Mouse (Mus musculus) heart, embryonic 12.5 days (tissue): ENCODE results near the gene Bet1l. TPM values are rescaled to one million over a fixed set of nuclear protein-coding genes. Genes with fewer than 3 reads are reported as not detected.

Source experiments
- ATAC-seq: fragments of 200-750 bp; cut with Nextera tagmentation; 2 replicates; pipeline ENCODE4 v1.8.0; 2017; ENCODE audit warnings: moderate TSS enrichment, moderate library complexity; ENCODE audit not compliant: insufficient number of reproducible peaks, low FRiP score
- H3K27ac ChIP-seq: fragments of 300-500 bp; sonication (generic); 2 replicates; pipeline ENCODE4 v1.5.1; 2016; ENCODE audit warnings: mild to moderate bottlenecking, moderate library complexity; ENCODE audit not compliant: poor library complexity, severe bottlenecking
- H3K27me3 ChIP-seq: fragments of 300-500 bp; sonication (generic); replicated peaks from 2 replicates; pipeline ENCODE4 v1.6.1; 2016; ENCODE audit warnings: mild to moderate bottlenecking, moderate library complexity
- H3K36me3 ChIP-seq: fragments of 300-500 bp; sonication (generic); 2 replicates; pipeline ENCODE4 v1.6.1; 2016; ENCODE audit warnings: mild to moderate bottlenecking, moderate library complexity
- H3K4me1 ChIP-seq: fragments of 300-500 bp; sonication (generic); replicated peaks from 2 replicates; pipeline ENCODE4 v1.6.1; 2016; ENCODE audit warnings: mild to moderate bottlenecking
- H3K4me2 ChIP-seq: fragments of 300-500 bp; sonication (generic); 2 replicates; pipeline ENCODE4 v1.6.1; 2016; ENCODE audit warnings: mild to moderate bottlenecking, moderate library complexity
- H3K4me3 ChIP-seq: fragments of 300-500 bp; sonication (generic); 2 replicates; pipeline ENCODE4 v1.5.1; 2016; ENCODE audit warnings: mild to moderate bottlenecking
- H3K9ac ChIP-seq: fragments of 300-500 bp; sonication (generic); 2 replicates; pipeline ENCODE4 v1.6.1; 2016; ENCODE audit warnings: mild to moderate bottlenecking, moderate library complexity
- H3K9me3 ChIP-seq: fragments of 300-500 bp; sonication (generic); replicated peaks from 2 replicates; pipeline ENCODE4 v1.6.1; 2016; ENCODE audit warnings: mild to moderate bottlenecking, moderate library complexity
- WGBS: fragments of 180-500 bp; shearing (Covaris S2); methylation state at CpG from one replicate; pipeline ENCODE4 v1.1.7; 2016; 5-methylcytosine and 5-hydroxymethylcytosine counted together
- polyA plus RNA-seq: library from polyadenylated mRNA; unstranded; fragments of >200 nt; fragmentation: Nextera tagmentation; extraction: Ambion mirVana; gene quantifications from 2 replicates; pipeline ENCODE4 v1.2.1, GENCODE M21; 2016

Bet1l gene
- polyA plus RNA-seq, 1 experiment from 2014 or later: 27.7 TPM

DNA sequence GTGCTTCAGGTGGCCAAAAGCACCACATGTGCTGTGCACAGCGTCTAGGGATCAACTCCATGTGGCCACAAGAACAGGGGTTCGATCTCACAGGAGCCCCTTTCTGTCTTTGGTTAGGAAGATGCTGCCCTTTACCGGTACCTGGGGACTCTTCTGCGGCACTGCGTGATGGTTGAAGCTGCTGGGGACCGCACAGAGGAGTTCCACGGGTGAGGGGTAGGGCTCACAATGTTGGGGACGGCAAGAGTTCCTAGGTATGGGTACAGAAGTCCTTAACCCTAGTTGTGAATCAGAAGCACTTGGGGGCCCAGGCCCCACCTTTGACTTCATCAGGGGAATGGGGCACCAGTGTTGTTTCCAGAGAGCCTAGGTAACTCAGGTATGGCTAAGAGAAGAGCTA, 1.4 kb upstream of the Bet1l start:
- Histone ChIP-seq H3K36me3 (peaks cover 67% of the 10 kb centered on the region), H3K27ac (no peak overlapping the region), H3K4me1 (peaks cover 22% of the 10 kb centered on the region), H3K9me3 (no peaks in the 10 kb centered on the region), H3K4me2 (peak overlapping the region; percentile 87), H3K9ac (peak overlapping the region; percentile 87), H3K4me3 (peak overlapping the region; percentile 70; the same call in 1 of the 2 replicates), H3K27me3 (no peaks in the 10 kb centered on the region)
- no peak for ATAC-seq
- WGBS: 95% methylated on average over 8 of the region's 8 CpGs

DNA sequence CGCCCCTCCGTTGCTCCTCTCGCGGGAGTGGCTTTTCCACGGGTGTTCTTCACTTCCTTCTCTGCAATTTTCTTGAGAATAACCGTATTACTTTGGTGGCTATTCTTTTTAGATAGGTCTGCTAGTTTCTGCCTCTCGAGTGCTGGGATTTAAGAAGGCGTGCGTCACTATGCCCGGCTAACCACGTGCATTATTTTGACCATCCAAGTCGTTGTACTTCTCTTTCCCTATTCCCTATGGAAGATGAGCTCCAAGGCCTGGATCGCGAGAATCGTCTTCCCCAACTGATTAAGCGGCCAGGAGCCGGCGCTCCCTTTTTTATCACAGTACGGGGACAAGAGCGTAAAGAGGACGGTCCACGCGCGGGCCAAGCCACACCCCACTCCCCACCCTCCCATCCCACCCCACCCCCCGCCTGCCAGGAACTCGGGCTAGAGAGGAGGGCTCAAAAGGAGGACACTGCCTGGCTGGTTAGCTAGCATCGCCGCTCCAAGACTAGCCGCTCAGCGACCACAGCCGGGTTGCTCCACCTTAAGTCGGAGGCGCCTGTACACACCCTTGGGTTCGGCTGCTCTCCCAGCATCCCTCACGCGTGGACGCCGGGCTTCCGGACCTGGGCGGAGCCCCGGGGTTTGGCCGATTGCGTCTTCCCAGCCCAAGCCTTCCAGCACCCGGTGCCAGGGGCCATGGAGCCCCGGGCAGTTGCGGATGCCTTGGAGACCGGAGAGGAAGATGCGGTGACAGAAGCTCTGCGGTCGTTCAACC, 410 bp downstream of the Bet1l start, which contains the start of gene Ric8a:
Gene Ric8a (plus strand): TSS at position 173 of the 765 bp plus-strand sequence.
- under 1% methylated on average over 50 of the region's 50 CpGs for WGBS

DNA sequence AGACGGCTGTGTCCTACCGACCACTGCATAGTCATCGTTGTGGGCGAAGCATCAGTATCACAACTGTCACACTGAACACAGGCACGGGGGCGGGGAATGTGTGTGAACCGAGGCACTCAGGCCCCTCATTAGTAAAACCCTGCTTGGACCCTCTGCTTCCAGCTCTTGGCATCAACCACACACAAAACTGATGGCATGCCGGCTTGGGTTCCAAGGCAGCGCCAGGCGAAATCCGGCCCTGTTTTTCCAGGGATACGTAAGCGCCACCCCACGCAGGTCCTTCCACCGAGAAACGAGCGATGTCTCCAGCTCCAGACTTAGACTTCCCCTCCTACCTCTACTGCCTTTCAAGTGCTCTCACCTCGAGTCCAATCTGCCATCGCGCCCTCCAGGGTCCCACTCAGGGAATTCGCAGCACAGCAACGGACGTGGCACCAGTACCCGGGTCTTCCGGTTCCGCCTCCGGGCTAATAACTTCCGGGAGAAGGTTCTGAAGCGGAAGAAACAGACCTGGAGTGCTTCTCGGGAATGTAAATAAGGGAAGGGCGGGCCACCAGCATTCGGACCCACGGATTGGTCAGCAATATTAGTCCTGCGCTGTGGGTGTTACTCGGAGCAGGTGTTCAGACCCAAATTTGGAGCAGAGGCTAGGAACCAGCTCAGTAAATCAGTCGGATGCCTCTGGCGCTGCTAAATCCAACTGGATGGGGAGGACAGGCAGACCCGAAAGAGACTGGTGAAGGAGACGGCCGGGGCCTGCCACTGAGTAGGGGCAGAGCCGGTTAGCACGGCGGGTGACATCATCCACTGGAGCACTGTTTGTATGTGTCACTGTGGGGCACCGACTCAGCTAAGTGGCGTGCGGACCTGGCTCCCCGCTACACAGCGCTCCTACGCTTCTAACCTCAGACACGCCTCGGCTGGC, 1.3 kb downstream of the Bet1l start, which contains the start of gene Gm45785:
Gene Gm45785 (minus strand): TSS at position 472 of the 925 bp plus-strand sequence.
- H3K4me1 ChIP-seq: peaks cover 22% of the 10 kb centered on the region
- H3K27ac ChIP-seq: peak within 1 kb of the TSS; percentile 87
- no peaks in the 10 kb centered on the region for H3K9me3 ChIP-seq
- H3K36me3 ChIP-seq: peaks cover 66% of the 10 kb centered on the region
- WGBS: under 1% methylated on average over 51 of the region's 51 CpGs
- H3K9ac ChIP-seq: peak within 1 kb of the TSS; percentile 87
- ATAC-seq: peak; percentile 78
- peak within 1 kb of the TSS; percentile 70 for H3K4me3 ChIP-seq
- peak within 1 kb of the TSS; percentile 87 for H3K4me2 ChIP-seq
- no peaks in the 10 kb centered on the region for H3K27me3 ChIP-seq

More for the DNA sequence above, 410 bp downstream of the Bet1l start, which contains the start of gene Ric8a:
- Histone ChIP-seq H3K9me3 (no peaks in the 10 kb centered on the region), H3K27me3 (no peaks in the 10 kb centered on the region), H3K4me1 (peaks cover 22% of the 10 kb centered on the region), H3K4me2 (peak within 1 kb of the TSS; percentile 87), H3K4me3 (peak within 1 kb of the TSS; percentile 70), H3K27ac (peak within 1 kb of the TSS; percentile 87), H3K9ac (peak within 1 kb of the TSS; percentile 87), H3K36me3 (peaks cover 67% of the 10 kb centered on the region)
- peak; percentile 88 for ATAC-seq

DNA sequence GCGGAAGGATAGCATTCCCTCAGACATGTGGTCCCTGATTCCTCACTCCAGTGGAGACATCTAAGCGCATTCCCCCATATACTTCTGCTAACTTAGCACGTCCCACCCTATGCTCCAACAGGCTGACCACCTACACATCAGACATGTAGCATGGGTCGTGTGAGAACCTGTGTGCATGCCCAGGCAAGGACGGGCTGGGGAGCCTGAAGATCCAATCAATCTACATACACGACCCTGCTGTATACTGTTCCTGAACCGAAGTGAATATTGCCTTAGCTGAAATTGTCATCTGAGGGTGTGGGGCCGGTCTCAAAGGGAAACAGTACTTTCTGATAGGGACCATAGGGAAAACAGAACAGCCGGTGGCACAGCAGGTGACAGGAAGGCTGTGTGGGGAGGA, 2.2 kb downstream of the Bet1l start:
- Histone ChIP-seq H3K27ac (0 out of 2 replicates have a peak overlapping the region, but pooled peaks have one; percentile 87), H3K4me3 (peak overlapping the region; percentile 70), H3K4me1 (peaks cover 22% of the 10 kb centered on the region), H3K36me3 (peaks cover 57% of the 10 kb centered on the region), H3K9ac (peak overlapping the region; percentile 87), H3K9me3 (no peaks in the 10 kb centered on the region), H3K4me2 (peak overlapping the region; percentile 87), H3K27me3 (no peaks in the 10 kb centered on the region)
- WGBS: 70% methylated on average over 9 of the region's 9 CpGs
- no peak for ATAC-seq

DNA sequence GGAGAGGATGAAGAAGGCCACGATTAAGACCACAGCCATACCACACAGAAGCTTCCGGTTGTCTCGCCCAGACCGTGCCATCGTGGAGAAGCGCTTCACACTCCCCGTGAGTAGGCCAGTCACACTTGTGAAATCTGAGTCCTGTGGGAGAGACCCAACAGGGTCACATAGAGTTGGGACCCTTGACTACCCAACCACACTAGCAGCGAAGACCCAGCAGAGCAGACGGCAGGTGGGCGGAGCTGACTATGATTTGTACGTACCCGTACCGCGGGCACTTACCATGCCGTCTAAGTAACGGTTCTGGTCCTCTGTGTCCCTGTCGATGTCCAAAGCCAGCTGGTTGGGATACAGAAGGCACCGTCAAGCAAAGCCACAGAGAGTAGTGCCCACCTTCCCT, 2.9 kb downstream of the Bet1l start:
- Histone ChIP-seq H3K9me3 (no peaks in the 10 kb centered on the region), H3K9ac (no peak overlapping the region), H3K27ac (no peak overlapping the region), H3K36me3 (peaks cover 50% of the 10 kb centered on the region), H3K27me3 (no peaks in the 10 kb centered on the region), H3K4me2 (peak overlapping the region; percentile 87; the same call in 1 of the 2 replicates), H3K4me1 (peaks cover 22% of the 10 kb centered on the region), H3K4me3 (peak overlapping the region; percentile 70; the same call in 1 of the 2 replicates)
- 91% methylated on average over 18 of the region's 18 CpGs for WGBS
- no peak for ATAC-seq

GRCm38 (mm10) chr7:140853386-140853785, 4.0 kb downstream of the Bet1l start:
- no peak overlapping the region for H3K4me2 ChIP-seq
- peaks cover 39% of the 10 kb centered on the region for H3K36me3 ChIP-seq
- no peak overlapping the region for H3K9ac ChIP-seq
- no peaks in the 10 kb centered on the region for H3K9me3 ChIP-seq
- peaks cover 16% of the 10 kb centered on the region for H3K4me1 ChIP-seq
- no peaks in the 10 kb centered on the region for H3K27me3 ChIP-seq
- no peak overlapping the region for H3K27ac ChIP-seq
- WGBS: 86% methylated on average over 9 of the region's 9 CpGs
- H3K4me3 ChIP-seq: no peak overlapping the region
- ATAC-seq: no peak

DNA sequence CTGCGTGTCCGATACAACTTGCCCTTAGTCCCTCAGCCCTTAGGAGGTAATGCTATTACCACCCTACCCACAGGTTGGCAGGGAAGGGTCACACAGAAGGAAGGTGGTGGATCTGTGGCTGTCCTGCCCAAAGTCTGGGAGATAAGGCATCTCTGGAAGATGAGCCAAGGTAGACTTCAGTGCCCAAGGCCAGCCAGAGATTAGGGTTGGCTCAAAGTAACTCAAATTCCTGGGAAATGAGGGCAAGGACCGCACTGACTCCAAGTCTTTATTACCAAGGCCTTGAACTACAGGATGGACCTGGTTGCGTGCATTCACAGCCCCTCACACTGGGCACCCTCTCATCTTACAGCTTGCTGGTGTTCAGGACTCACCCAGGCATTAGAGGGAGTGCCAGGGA, 5.5 kb downstream of the Bet1l start:
- Histone ChIP-seq H3K27me3 (peaks cover 3% of the 10 kb centered on the region; the same call in 1 of the 2 replicates), H3K4me3 (no peak overlapping the region), H3K4me2 (no peak overlapping the region), H3K9me3 (no peaks in the 10 kb centered on the region), H3K36me3 (peaks cover 39% of the 10 kb centered on the region), H3K27ac (no peak overlapping the region), H3K9ac (no peak overlapping the region), H3K4me1 (peaks cover 13% of the 10 kb centered on the region)
- ATAC-seq: no peak
- WGBS: 94% methylated on average over 4 of the region's 4 CpGs

DNA sequence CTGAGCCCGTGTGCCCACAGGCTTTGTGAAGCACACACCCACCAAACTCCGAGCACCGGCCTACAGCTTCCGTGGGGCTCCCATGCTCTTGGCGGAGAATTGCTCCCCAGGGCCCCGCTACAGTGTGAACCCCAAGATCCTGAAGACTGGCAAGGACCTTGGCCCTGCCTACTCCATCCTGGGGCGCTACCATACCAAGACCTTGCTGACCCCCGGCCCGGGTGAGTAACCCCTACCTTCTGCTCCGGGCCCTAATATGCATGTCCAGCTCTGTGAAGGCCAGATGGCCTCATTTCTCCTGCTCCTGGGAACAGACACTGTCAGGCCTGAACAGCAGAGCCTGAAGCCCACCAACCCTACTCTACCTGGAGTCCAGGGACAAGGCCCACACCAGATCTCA, 8.8 kb downstream of the Bet1l start:
- WGBS: 84% methylated on average over 10 of the region's 10 CpGs

DNA sequence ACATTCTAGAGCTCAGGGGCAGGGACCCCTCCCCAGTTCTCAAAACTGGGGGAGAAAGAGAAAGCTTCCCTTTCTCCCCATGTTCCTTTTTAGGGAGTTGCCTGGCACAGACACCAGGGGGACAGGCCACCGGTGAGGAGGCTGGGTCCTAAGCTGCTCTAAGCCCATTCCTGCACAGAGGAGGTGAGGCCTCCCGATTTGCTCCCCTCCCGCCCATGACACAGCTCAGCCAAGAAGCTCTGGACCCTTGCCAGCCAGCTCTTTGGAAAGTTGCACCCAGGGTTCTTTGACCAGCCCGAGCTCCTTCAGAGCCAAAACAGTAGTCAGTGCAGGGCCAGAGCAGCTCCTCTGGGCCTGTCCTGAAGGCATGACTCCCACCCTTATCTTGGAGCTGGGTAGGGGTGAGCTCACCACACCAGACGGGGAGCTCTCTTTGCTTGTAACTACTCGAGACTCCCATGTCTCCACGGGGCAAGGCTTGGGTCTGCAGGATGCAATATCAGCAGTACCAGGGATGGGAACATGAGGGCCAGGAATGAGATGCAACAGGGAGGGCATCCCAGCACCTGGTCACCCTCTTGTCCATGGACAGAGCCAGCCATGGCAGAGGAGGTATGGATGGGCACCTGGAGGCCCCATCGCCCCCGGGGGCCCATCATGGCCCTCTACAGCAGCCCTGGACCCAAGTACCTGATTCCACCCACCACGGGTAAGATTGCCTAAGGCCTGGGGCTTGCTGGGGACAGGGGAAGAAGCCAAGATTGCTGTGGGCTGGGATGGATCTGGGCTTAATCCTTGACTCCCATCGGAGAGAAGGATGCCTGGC, 9.4 kb downstream of the Bet1l start, which contains the start of gene Odf3:
Gene Odf3 (plus strand): TSS at position 51 of the 826 bp plus-strand sequence.
- no peak within 1 kb of the TSS for H3K27ac ChIP-seq
- peaks cover 4% of the 10 kb centered on the region; the same call in 1 of the 2 replicates for H3K4me1 ChIP-seq
- H3K4me2 ChIP-seq: no peak within 1 kb of the TSS
- H3K27me3 ChIP-seq: peaks cover 36% of the 10 kb centered on the region
- no peaks in the 10 kb centered on the region for H3K9me3 ChIP-seq
- H3K36me3 ChIP-seq: peaks cover 18% of the 10 kb centered on the region
- H3K4me3 ChIP-seq: no peak within 1 kb of the TSS
- 53% methylated on average over 11 of the region's 11 CpGs for WGBS
- H3K9ac ChIP-seq: no peak within 1 kb of the TSS
- no peak for ATAC-seq

More for the DNA sequence above, 8.8 kb downstream of the Bet1l start:
- H3K4me1 ChIP-seq: peaks cover 4% of the 10 kb centered on the region; the same call in 1 of the 2 replicates
- H3K36me3 ChIP-seq: peaks cover 24% of the 10 kb centered on the region
- H3K4me2 ChIP-seq: no peak overlapping the region
- no peak overlapping the region for H3K4me3 ChIP-seq
- H3K27ac ChIP-seq: no peak overlapping the region
- no peaks in the 10 kb centered on the region for H3K9me3 ChIP-seq
- ATAC-seq: no peak
- no peak overlapping the region for H3K9ac ChIP-seq
- H3K27me3 ChIP-seq: peaks cover 30% of the 10 kb centered on the region

DNA sequence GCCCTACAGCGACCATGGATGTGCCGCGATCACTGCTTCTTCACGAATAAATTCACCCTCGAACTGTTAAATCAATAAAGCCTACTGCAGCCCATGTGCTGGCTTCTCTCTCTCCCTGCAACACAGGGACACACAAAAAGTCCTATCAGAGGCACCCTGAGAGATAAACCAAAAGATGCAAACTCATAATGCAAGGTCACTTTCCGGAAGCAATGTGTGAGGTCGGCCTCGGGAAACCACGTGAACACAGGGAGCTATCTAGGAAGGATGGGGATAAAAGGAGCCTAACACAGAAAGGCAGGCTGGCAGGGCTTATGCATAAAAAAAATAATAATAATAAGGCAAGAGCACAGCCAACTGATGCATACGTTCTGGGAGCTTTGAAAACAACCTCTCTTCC, 10.7 kb downstream of the Bet1l start:
- WGBS: 79% methylated on average over 10 of the region's 10 CpGs
- Histone ChIP-seq H3K36me3 (peaks cover 5% of the 10 kb centered on the region), H3K9ac (no peak overlapping the region), H3K4me2 (no peak overlapping the region), H3K27ac (no peak overlapping the region), H3K9me3 (no peaks in the 10 kb centered on the region), H3K27me3 (peaks cover 47% of the 10 kb centered on the region), H3K4me1 (peaks cover 4% of the 10 kb centered on the region; the same call in 1 of the 2 replicates), H3K4me3 (no peak overlapping the region)
- ATAC-seq: no peak
